Mouse (Mus musculus) ES-E14 (cell line): ENCODE results near the gene Acvr1b. TPM values are rescaled to one million over a fixed set of nuclear protein-coding genes. Genes with fewer than 3 reads are reported as not detected.

ENCODE experiments used
- DNase-seq: peaks from one replicate; pipeline ENCODE4 v3.0.0-alpha.2; 2013; ENCODE audit warnings: low read depth, low spot score
- H3K27ac ChIP-seq: 2 replicates; pipeline ENCODE4 v1.5.1; 2012; ENCODE audit warnings: low read depth, mild to moderate bottlenecking, low read length, moderate library complexity, mixed read lengths; ENCODE audit not compliant: poor library complexity, insufficient read depth, severe bottlenecking
- H3K36me3 ChIP-seq: 2 replicates; pipeline ENCODE4 v1.6.1; 2012; ENCODE audit warnings: mild to moderate bottlenecking, low read length, moderate library complexity, mixed read lengths; ENCODE audit not compliant: control insufficient read depth, poor library complexity, insufficient read depth, severe bottlenecking
- H3K4me1 ChIP-seq, 2 experiments: fragments of 150-350 bp in 1 of 2; sonication (generic) in 1 of 2; 2 replicates each; pipeline ENCODE4 v1.6.1; 2012; ENCODE audit warnings: low read length in 2 of 2, mild to moderate bottlenecking in 1 of 2, mixed read lengths in 1 of 2; ENCODE audit not compliant: control insufficient read depth in 2 of 2, insufficient read depth in 2 of 2, poor library complexity in 1 of 2
- H3K4me3 ChIP-seq, 2 experiments: fragments of 150-350 bp in 1 of 2; sonication (generic) in 1 of 2; 2 replicates each; pipeline ENCODE4 v1.5.1; 2012; ENCODE audit warnings: low read length in 2 of 2, low read depth in 1 of 2, mild to moderate bottlenecking in 1 of 2, mixed read lengths in 1 of 2; ENCODE audit not compliant: insufficient read depth in 1 of 2, poor library complexity in 1 of 2, severe bottlenecking in 1 of 2
- H3K9ac ChIP-seq: 2 replicates; pipeline ENCODE4 v1.6.1; 2012; ENCODE audit warnings: low read depth, mild to moderate bottlenecking, low read length, mixed read lengths; ENCODE audit not compliant: poor library complexity, insufficient read depth, severe bottlenecking
- H3K9me3 ChIP-seq: fragments of 150-350 bp; sonication (generic); 2 replicates; pipeline ENCODE4 v1.6.1; 2012; ENCODE audit warnings: low read depth, mild to moderate bottlenecking, low read length; ENCODE audit not compliant: control insufficient read depth, insufficient read depth
- CHD2 ChIP-seq: IDR thresholded peaks from 2 replicates; pipeline ENCODE4 v1.6.1; 2014; ENCODE audit warnings: mild to moderate bottlenecking, low read depth, low read length, inconsistent platforms
- HCFC1 ChIP-seq: IDR thresholded peaks from 2 replicates; pipeline ENCODE4 v1.6.1; 2012; ENCODE audit warnings: low read length, inconsistent platforms, borderline replicate concordance; ENCODE audit not compliant: insufficient read depth
- MAFK ChIP-seq: IDR thresholded peaks from 2 replicates; pipeline ENCODE4 v1.6.1; 2014; ENCODE audit warnings: mild to moderate bottlenecking, low read depth, low read length, inconsistent platforms; ENCODE audit not compliant: insufficient read depth
- ZC3H11A ChIP-seq: IDR thresholded peaks from 2 replicates; pipeline ENCODE4 v1.6.1; 2012; ENCODE audit warnings: low read depth, mild to moderate bottlenecking, inconsistent platforms, low read length, borderline replicate concordance
- ZNF384 ChIP-seq: IDR thresholded peaks from 2 replicates; pipeline ENCODE4 v1.6.1; 2012; ENCODE audit warnings: low read depth, low read length, inconsistent platforms
- in situ Hi-C, 2 experiments: fragments of 600-800 bp; cut with MboI; formaldehyde crosslinking; loops; one replicate each; pipeline ENCODE4 v1.15.1; 2025; ENCODE audit warnings: low sequenced_read_pairs in 2 of 2, inconsistent platforms in 1 of 2; ENCODE audit not compliant: unreplicated experiment in 2 of 2
- total RNA-seq: library from RNA; depleted of rRNA; stranded (reverse); fragments of 300-350 nt; gene quantifications from 2 replicates; pipeline ENCODE4 v1.2.3, GENCODE M21; 2012

Acvr1b gene
- total RNA-seq, 1 experiment = 26.4 TPM

GRCm38 (mm10) chr15:101238885-101239511 lies 65.1 kb downstream of the Acvr1b start:
- peak; percentile 69 for DNase-seq
- Histone ChIP-seq H3K4me1 (peaks cover 0 to 31% of the 10 kb centered on the region in 2 experiments), H3K36me3 (no peaks in the 10 kb centered on the region), H3K4me3 (peak overlapping the region; percentile 51 to 55), H3K9ac (peak overlapping the region; percentile 9; the same call in 1 of the 2 replicates), H3K27ac (no peak overlapping the region), H3K9me3 (no peaks in the 10 kb centered on the region)
- TF ChIP-seq ZC3H11A (no peak), HCFC1 (no peak), MAFK (no peak), CHD2 (no peak), ZNF384 (no peak)
- in situ Hi-C loops = no loop called here

GRCm38 (mm10) chr15:101239821-101240220 lies 66.0 kb downstream of the Acvr1b start:
- Histone ChIP-seq H3K36me3 (no peaks in the 10 kb centered on the region), H3K27ac (no peak overlapping the region), H3K9me3 (no peaks in the 10 kb centered on the region), H3K4me3 (no peak overlapping the region), H3K4me1 (peaks cover 0 to 27% of the 10 kb centered on the region in 2 experiments; a peak in 3 of 4 replicates), H3K9ac (no peak overlapping the region; the same call in 1 of the 2 replicates)
- DNase-seq = no peak
- TF ChIP-seq CHD2 (no peak), HCFC1 (no peak), ZC3H11A (no peak)
- in situ Hi-C loops = no loop called here

GRCm38 (mm10) chr15:101240799-101241204 lies 66.9 kb downstream of the Acvr1b start:
- Histone ChIP-seq H3K27ac (no peak overlapping the region), H3K9ac (peak overlapping the region; percentile 9; the same call in 1 of the 2 replicates), H3K36me3 (no peaks in the 10 kb centered on the region), H3K4me1 (peaks cover 0 to 22% of the 10 kb centered on the region in 2 experiments; a peak in 3 of 4 replicates), H3K4me3 (no peak overlapping the region), H3K9me3 (no peaks in the 10 kb centered on the region)
- in situ Hi-C loops = no loop called here
- DNase-seq = peak; percentile 77
- TF ChIP-seq CHD2 (no peak), ZC3H11A (0 out of 2 replicates have a peak, but pooled peaks have one; percentile 60)

- DNase-seq = no peak
- H3K4me3 ChIP-seq = no peak overlapping the region
- no peak overlapping the region for H3K27ac ChIP-seq
- H3K9me3 ChIP-seq = no peaks in the 10 kb centered on the region
- peak overlapping the region; percentile 9; the same call in 1 of the 2 replicates for H3K9ac ChIP-seq
- H3K4me1 ChIP-seq = peaks cover 0 to 21% of the 10 kb centered on the region in 2 experiments; a peak in 2 of 4 replicates
- TF ChIP-seq MAFK (no peak), ZNF384 (no peak), HCFC1 (no peak), CHD2 (no peak), ZC3H11A (no peak)
- no peaks in the 10 kb centered on the region for H3K36me3 ChIP-seq
- in situ Hi-C loops = no loop called here
Observed at GRCm38 (mm10) chr15:101241236-101241635, 67.4 kb downstream of the Acvr1b start.

GRCm38 (mm10) chr15:101241853-101242252 lies 68.0 kb downstream of the Acvr1b start:
- Histone ChIP-seq H3K9me3 (no peaks in the 10 kb centered on the region), H3K4me1 (peaks cover 0 to 21% of the 10 kb centered on the region in 2 experiments; a peak in 2 of 4 replicates), H3K36me3 (no peaks in the 10 kb centered on the region), H3K4me3 (no peak overlapping the region), H3K27ac (no peak overlapping the region), H3K9ac (no peak overlapping the region)
- TF ChIP-seq MAFK (no peak), CHD2 (no peak)
- no peak for DNase-seq
- in situ Hi-C loops = no loop called here
